Mouse (Mus musculus) forebrain, embryonic 13.5 days (tissue): ENCODE results near the gene Nelfe. TPM values are rescaled to one million over a fixed set of nuclear protein-coding genes. Genes with fewer than 3 reads are reported as not detected.
"Not testable (repeated sequence)": the region's sequence is repeated elsewhere in the genome, so short reads cannot be mapped to it uniquely, and the experiment has no call there.

Experiments used
- ATAC-seq: fragments of 200-750 bp; cut with Nextera tagmentation; 2 replicates; pipeline ENCODE4 v1.8.0; 2017
- H3K27ac ChIP-seq: fragments of 300-500 bp; sonication (generic); 2 replicates; pipeline ENCODE4 v1.5.1; 2015; ENCODE audit warnings: inconsistent platforms, mild to moderate bottlenecking, moderate library complexity
- H3K27me3 ChIP-seq: fragments of 300-500 bp; sonication (generic); 2 replicates; pipeline ENCODE4 v1.6.1; 2015; ENCODE audit warnings: mild to moderate bottlenecking, inconsistent platforms
- H3K36me3 ChIP-seq: fragments of 300-500 bp; sonication (generic); 2 replicates; pipeline ENCODE4 v1.6.1; 2015; ENCODE audit warnings: mild to moderate bottlenecking, inconsistent platforms; ENCODE audit not compliant: poor library complexity, severe bottlenecking
- H3K4me1 ChIP-seq: fragments of 300-500 bp; sonication (generic); 2 replicates; pipeline ENCODE4 v1.6.1; 2015; ENCODE audit warnings: inconsistent platforms
- H3K4me2 ChIP-seq: fragments of 300-500 bp; sonication (generic); 2 replicates; pipeline ENCODE4 v1.6.1; 2015; ENCODE audit warnings: inconsistent platforms, mild to moderate bottlenecking, moderate library complexity
- H3K4me3 ChIP-seq: fragments of 300-500 bp; sonication (generic); 2 replicates; pipeline ENCODE4 v1.5.1; 2015; ENCODE audit warnings: mild to moderate bottlenecking, inconsistent platforms
- H3K9ac ChIP-seq: fragments of 300-500 bp; sonication (generic); 2 replicates; pipeline ENCODE4 v1.6.1; 2015; ENCODE audit warnings: mild to moderate bottlenecking, inconsistent platforms
- H3K9me3 ChIP-seq: fragments of 300-500 bp; sonication (generic); replicated peaks from 2 replicates; pipeline ENCODE4 v1.6.1; 2016; ENCODE audit warnings: inconsistent platforms
- WGBS: fragments of 180-500 bp; shearing (Covaris S2); methylation state at CpG from one replicate; pipeline ENCODE4 v1.1.7; 2015; 5-methylcytosine and 5-hydroxymethylcytosine counted together
- microRNA-seq: library from miRNA; unstranded; fragments of <30 nt; microRNA quantifications from one replicate; pipeline ENCODE4, GENCODE M21; 2016
- polyA plus RNA-seq: library from polyadenylated mRNA; unstranded; fragments of >200 nt; fragmentation: Nextera tagmentation; extraction: Ambion mirVana; gene quantifications from 2 replicates; pipeline ENCODE4 v1.2.1, GENCODE M21; 2015

The Nelfe gene
- polyA plus RNA-seq, 1 experiment from 2014 or later, result 106 TPM

DNA sequence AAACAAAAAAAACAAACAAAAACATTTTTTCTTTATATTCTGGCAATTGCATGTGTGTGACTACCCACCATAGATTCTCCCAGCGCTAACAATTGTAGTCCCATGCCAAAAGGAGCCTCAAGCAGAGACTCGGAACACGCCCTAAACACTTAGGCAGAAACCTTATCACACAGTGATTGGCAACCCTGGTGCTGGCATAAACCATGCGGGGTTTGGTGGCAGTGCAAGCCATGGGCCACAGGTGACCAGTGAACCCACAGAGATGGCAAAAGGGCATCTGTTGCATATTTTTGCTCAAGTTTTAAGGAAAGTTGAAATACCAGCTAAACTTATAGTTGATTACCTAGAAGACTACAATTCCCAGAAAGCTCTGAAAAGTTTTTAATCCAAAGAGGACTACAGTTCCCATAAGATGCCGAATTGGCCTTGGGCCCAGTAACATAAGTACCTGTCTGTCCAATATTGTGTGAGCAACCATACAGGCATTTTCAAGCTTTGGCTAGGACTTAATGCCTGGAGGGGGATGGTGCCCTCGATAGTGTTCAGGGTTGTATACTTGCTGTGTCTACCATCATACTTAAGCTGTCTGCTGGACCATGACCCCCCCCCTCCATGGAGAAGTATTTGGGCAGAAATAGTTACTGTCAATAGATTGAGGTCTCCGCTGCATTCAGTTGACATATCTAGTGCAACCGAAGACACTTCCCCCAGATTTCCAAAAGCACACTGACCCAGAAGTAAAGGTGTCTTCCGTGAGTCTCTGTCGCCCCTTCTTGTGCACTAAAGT lies 47.4 kb downstream of the Nelfe start:
- Histone ChIP-seq H3K4me1 (peaks cover 57% of the 10 kb centered on the region), H3K4me2 (peak overlapping the region; percentile 82), H3K9me3 (no peaks in the 10 kb centered on the region), H3K27ac (peak overlapping the region; percentile 96), H3K4me3 (peak overlapping the region; percentile 96), H3K36me3 (peaks cover 27% of the 10 kb centered on the region), H3K27me3 (no peaks in the 10 kb centered on the region), H3K9ac (peak overlapping the region; percentile 99)
- no peak for ATAC-seq
- 14% methylated on average over 10 of the region's 10 CpGs for WGBS

DNA sequence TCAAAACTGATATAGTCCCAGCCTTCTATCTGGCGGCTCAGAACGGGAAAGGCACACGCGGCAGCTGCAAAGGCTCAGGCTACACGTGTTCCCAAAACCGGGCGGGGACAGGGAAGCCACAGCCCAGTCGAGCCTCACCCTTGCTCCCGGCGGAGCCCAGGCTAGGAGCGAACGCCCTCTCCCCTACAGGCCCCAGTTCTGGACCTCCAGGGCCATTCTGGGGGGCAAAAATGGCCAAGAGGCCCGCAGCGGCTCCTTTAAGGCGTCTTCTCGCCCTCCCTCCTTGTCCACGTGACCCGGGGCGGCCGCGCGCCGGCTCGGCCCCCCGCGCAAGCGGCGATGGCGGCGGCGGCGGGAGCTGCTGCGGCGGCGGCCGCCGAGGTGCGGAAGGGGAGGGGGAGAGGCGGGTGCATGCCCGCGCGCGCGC lies 48.0 kb downstream of the Nelfe start, which contains the start of the genes C2 and Ehmt2:
Gene C2, minus strand, starts transcription at position 106 of the 427 bp plus-strand sequence.
Gene Ehmt2, plus strand, starts transcription at position 310 of the 427 bp plus-strand sequence.
- WGBS, result 0% methylated on average over 27 of the region's 44 CpGs
- peaks cover 57% of the 10 kb centered on the region for H3K4me1 ChIP-seq
- H3K4me3 ChIP-seq, result peak within 1 kb of the TSS; percentile 96
- H3K9me3 ChIP-seq, result no peaks in the 10 kb centered on the region
- H3K4me2 ChIP-seq, result peak within 1 kb of the TSS; percentile 82
- H3K27me3 ChIP-seq, result no peaks in the 10 kb centered on the region
- H3K9ac ChIP-seq, result peak within 1 kb of the TSS; percentile 99
- H3K27ac ChIP-seq, result peak within 1 kb of the TSS; percentile 96
- peak; percentile 22 for ATAC-seq
- peaks cover 33% of the 10 kb centered on the region for H3K36me3 ChIP-seq

DNA sequence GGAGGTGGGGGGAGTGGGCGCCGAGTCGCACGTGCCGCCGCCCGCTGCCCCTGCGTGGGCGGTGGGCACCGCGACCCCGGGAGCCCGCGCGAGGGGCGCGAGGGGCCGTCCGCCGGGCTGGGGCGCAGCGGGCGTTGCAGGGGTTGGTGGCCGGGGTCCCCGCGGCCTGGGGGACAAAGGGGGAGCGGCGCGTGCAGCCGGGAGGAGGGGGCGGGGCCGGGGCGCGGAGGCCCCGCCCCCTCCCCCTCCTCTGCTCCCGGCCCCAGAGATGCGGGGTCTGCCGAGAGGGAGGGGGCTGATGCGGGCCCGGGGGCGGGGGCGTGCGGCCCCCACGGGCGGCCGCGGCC lies 48.5 kb downstream of the Nelfe start:
- H3K27ac ChIP-seq, result peak overlapping the region; percentile 96
- peaks cover 38% of the 10 kb centered on the region for H3K36me3 ChIP-seq
- H3K4me2 ChIP-seq, result peak overlapping the region; percentile 82
- no peaks in the 10 kb centered on the region for H3K27me3 ChIP-seq
- H3K9ac ChIP-seq, result peak overlapping the region; percentile 99
- no peaks in the 10 kb centered on the region for H3K9me3 ChIP-seq
- 0% methylated on average over 6 of the region's 47 CpGs for WGBS
- H3K4me1 ChIP-seq, result peaks cover 53% of the 10 kb centered on the region
- peak; percentile 22; the same call in 1 of the 2 replicates for ATAC-seq
- peak overlapping the region; percentile 96 for H3K4me3 ChIP-seq

DNA sequence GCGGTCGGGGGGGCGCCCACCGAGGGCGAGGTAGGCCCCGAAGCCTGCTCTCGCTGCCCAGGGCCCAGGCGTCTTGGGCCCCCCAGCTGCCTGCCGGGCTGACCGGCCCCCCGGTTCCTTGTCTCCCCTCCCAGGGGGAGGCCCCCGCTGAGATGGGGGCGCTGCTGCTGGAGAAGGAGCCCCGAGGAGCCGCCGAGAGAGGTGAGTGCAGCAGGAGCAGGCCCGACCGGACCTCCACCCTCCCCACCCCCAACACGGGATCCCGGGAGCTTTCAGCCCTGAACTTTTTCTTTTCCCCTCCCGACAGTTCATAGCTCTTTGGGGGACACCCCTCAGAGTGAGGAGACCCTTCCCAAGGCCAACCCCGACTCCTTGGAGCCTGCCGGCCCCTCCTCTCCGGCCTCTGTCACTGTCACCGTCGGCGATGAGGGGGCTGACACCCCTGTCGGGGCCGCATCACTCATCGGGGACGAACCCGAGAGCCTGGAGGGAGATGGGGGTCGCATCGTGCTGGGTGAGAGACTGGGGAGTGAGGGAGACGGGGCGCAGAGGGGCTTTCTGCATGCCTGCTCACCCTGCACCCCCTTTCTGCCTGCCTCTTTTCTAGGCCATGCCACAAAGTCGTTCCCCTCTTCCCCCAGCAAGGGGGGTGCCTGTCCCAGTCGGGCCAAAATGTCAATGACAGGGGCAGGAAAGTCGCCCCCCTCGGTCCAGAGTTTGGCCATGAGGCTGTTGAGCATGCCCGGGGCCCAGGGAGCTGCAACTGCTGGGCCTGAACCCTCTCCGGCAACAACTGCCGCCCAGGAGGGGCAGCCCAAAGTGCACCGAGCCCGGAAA lies 49.1 kb downstream of the Nelfe start:
- Histone ChIP-seq H3K9ac (peak overlapping the region; percentile 99), H3K4me1 (peaks cover 51% of the 10 kb centered on the region), H3K27me3 (no peaks in the 10 kb centered on the region), H3K27ac (peak overlapping the region; percentile 96), H3K36me3 (peaks cover 44% of the 10 kb centered on the region), H3K4me3 (peak overlapping the region; percentile 96), H3K4me2 (peak overlapping the region; percentile 82), H3K9me3 (no peaks in the 10 kb centered on the region)
- WGBS, result 1% methylated on average over 34 of the region's 45 CpGs
- ATAC-seq, result peak; percentile 3; the same call in 1 of the 2 replicates

DNA sequence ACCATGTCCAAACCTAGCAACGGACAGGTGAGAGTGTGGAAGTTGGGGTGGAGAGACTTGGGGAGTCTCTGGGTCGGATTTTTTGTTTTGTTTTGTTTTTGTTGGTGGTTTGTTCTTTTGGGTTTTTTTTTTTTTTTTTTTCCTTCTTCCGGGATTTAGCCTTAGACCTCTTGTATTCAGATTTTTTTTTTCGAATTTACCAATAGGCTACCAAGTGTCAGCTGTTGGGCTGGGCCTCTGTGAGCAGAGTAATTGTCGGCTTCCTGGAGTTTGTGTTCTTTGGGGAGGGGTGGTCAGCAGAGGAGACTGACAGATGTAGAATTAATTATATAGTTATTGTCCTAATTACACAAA lies 49.7 kb downstream of the Nelfe start:
- H3K4me1 ChIP-seq, result peaks cover 51% of the 10 kb centered on the region
- peaks cover 50% of the 10 kb centered on the region for H3K36me3 ChIP-seq
- ATAC-seq, result no peak
- WGBS, result 0% methylated on average over 5 of the region's 5 CpGs
- H3K27ac ChIP-seq, result peak overlapping the region; percentile 96
- H3K9me3 ChIP-seq, result no peaks in the 10 kb centered on the region
- peak overlapping the region; percentile 82 for H3K4me2 ChIP-seq
- no peaks in the 10 kb centered on the region for H3K27me3 ChIP-seq
- H3K4me3 ChIP-seq, result peak overlapping the region; percentile 96
- peak overlapping the region; percentile 99 for H3K9ac ChIP-seq

DNA sequence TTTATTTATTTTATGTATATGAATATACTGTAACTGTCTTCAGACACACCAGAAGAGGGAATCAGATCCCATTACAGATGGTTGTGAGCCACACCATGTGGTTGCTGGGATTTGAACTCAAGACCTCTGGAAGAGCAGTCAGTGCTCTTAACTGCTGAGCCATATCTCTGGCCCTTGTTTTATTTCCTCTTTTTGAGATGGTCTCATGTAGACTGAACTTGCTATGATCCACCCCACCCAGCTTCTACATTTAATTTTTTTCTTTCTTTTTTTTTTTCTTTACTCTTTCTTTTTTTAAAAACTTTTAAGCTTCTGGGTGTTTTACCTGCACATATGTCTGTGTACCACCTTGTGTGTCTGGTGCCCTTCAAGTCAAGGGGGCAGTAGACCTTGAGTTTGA lies 50.6 kb downstream of the Nelfe start:
- Histone ChIP-seq H3K4me3 (0 out of 2 replicates have a peak overlapping the region, but pooled peaks have one; percentile 96), H3K36me3 (peaks cover 55% of the 10 kb centered on the region), H3K4me2 (peak overlapping the region; percentile 82), H3K4me1 (peaks cover 41% of the 10 kb centered on the region)
- H3K9me3 ChIP-seq, H3K27ac ChIP-seq, H3K27me3 ChIP-seq, ATAC-seq, H3K9ac ChIP-seq: not testable (repeated sequence)

DNA sequence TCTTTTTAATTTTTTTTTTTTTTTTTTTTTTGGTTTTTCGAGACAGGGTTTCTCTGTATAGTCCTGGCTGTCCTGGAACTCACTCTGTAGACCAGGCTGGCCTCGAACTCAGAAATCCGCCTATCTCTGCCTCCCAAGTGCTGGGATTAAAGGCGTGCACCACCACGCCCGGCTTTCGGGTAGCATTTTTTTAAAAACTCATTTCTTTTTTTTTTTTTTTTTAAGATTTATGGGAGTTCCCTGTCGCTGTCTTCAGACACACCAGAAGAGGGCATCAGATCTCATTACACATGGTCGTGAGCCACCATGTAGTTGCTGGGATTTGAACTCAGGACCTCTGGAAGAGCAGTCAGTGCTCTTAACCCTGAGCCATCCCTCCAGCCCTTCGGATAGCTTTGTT lies 51.8 kb downstream of the Nelfe start:
- H3K9ac ChIP-seq, H3K27me3 ChIP-seq, H3K4me3 ChIP-seq, H3K9me3 ChIP-seq, H3K27ac ChIP-seq, H3K4me2 ChIP-seq, ATAC-seq: not testable (repeated sequence)
- WGBS, result 94% methylated on average over 9 of the region's 10 CpGs
- peaks cover 59% of the 10 kb centered on the region for H3K36me3 ChIP-seq
- peaks cover 30% of the 10 kb centered on the region for H3K4me1 ChIP-seq

DNA sequence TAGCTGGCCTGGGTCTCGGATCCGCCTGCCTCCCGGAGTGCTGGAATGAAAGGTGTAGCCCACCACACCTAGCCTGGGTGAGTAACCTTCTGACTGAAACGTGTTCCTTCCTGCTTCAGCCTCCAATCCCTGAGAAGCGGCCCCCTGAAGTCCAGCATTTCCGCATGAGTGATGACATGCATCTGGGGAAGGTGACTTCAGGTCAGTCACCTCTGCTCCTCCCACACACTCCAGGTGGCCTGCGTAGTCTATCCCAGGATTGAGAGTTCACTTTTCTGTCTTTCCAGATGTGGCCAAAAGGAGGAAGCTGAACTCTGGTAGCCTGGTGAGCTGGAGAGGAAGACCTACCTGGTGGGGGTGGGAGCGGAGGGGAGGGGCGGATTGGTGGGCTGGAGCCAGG lies 52.7 kb downstream of the Nelfe start:
- no peak overlapping the region for H3K4me3 ChIP-seq
- no peaks in the 10 kb centered on the region for H3K27me3 ChIP-seq
- no peak overlapping the region for H3K4me2 ChIP-seq
- no peaks in the 10 kb centered on the region for H3K9me3 ChIP-seq
- no peak for ATAC-seq
- WGBS, result 90% methylated on average over 9 of the region's 9 CpGs
- H3K9ac ChIP-seq, result no peak overlapping the region
- H3K4me1 ChIP-seq, result peaks cover 20% of the 10 kb centered on the region
- no peak overlapping the region for H3K27ac ChIP-seq
- peaks cover 68% of the 10 kb centered on the region for H3K36me3 ChIP-seq

Small RNAs within 50 kb of the gene (microRNA-seq; reads per million reads assigned to microRNA genes)
- gene Mir6970, result 1.9 reads per million
- 4.6 reads per million, percentile 13 among the genes with 10 or more reads in this experiment for gene Mir6971
- not detected for gene Mir6972

Other genes starting within 250 kb of the Nelfe start
- 302 TPM in 2 replicates for gene Rnf5, start 246.7 kb upstream of the Nelfe start, polyA plus RNA-seq
- 74.4 and 77.6 TPM in 2 replicates for gene Agpat1, start 246.1 kb upstream of the Nelfe start, polyA plus RNA-seq
- gene Egfl8, start 234.4 kb upstream of the Nelfe start, polyA plus RNA-seq, result 4.7 and 5.9 TPM in 2 replicates
- 15.9 and 19.7 TPM in 2 replicates for gene Ppt2, start 221.9 kb upstream of the Nelfe start, polyA plus RNA-seq
- gene Prrt1, start 220.9 kb upstream of the Nelfe start, polyA plus RNA-seq, result 2.8 and 6.0 TPM in 2 replicates
- 14.7 and 16.1 TPM in 2 replicates for gene Fkbpl, start 205.6 kb upstream of the Nelfe start, polyA plus RNA-seq
- gene Atf6b, start 203.2 kb upstream of the Nelfe start, polyA plus RNA-seq, result 95.9 and 105 TPM in 2 replicates
- 0.01 and 0.05 TPM in 2 replicates for gene Tnxb, start 179.9 kb upstream of the Nelfe start, polyA plus RNA-seq
- not detected in 2 replicates for gene C4b, start 106.5 kb upstream of the Nelfe start, polyA plus RNA-seq
- not detected in 2 replicates for gene Cyp21a1, start 45.8 kb upstream of the Nelfe start, polyA plus RNA-seq
- 36.6 and 40.0 TPM in 2 replicates for gene Stk19, start 13.4 kb upstream of the Nelfe start, polyA plus RNA-seq
- gene Dxo, start 13.4 kb upstream of the Nelfe start, polyA plus RNA-seq, result 68.6 and 75.7 TPM in 2 replicates
- 50.1 and 57.9 TPM in 2 replicates for gene Skiv2l, start 181 bp upstream of the Nelfe start, polyA plus RNA-seq
- gene Cfb, start 12.1 kb downstream of the Nelfe start, polyA plus RNA-seq, result 1.9 and 2.0 TPM in 2 replicates
- gene Zbtb12, start 29.1 kb downstream of the Nelfe start, polyA plus RNA-seq, result 7.8 and 9.7 TPM in 2 replicates
- gene Gm20547, start 31.7 kb downstream of the Nelfe start, polyA plus RNA-seq, result not detected in 2 replicates
- 0.74 and 1.4 TPM in 2 replicates for gene C2, start 47.9 kb downstream of the Nelfe start, polyA plus RNA-seq
- 97.9 and 107 TPM in 2 replicates for gene Ehmt2, start 48.1 kb downstream of the Nelfe start, polyA plus RNA-seq
- gene Slc44a4, start 64.1 kb downstream of the Nelfe start, polyA plus RNA-seq, result not detected in 2 replicates
- gene Neu1, start 80.9 kb downstream of the Nelfe start, polyA plus RNA-seq, result 18.0 and 18.7 TPM in 2 replicates
- 0.10 and 0.12 TPM in 2 replicates for gene Hspa1b, start 108.8 kb downstream of the Nelfe start, polyA plus RNA-seq
- not detected in 2 replicates for gene Gm20481, start 119.5 kb downstream of the Nelfe start, polyA plus RNA-seq
- 1.5 and 1.6 TPM in 2 replicates for gene Hspa1a, start 121.8 kb downstream of the Nelfe start, polyA plus RNA-seq
- 1.00 and 1.3 TPM in 2 replicates for gene Hspa1l, start 122.3 kb downstream of the Nelfe start, polyA plus RNA-seq
- gene Lsm2, start 131.5 kb downstream of the Nelfe start, polyA plus RNA-seq, result 203 and 213 TPM in 2 replicates
- 88.4 and 104 TPM in 2 replicates for gene Vars, start 150.6 kb downstream of the Nelfe start, polyA plus RNA-seq
- gene Vwa7, start 166.2 kb downstream of the Nelfe start, polyA plus RNA-seq, result 0.18 and 0.20 TPM in 2 replicates
- gene Sapcd1, start 177.6 kb downstream of the Nelfe start, polyA plus RNA-seq, result 7.2 and 7.8 TPM in 2 replicates
- gene Msh5, start 196.4 kb downstream of the Nelfe start, polyA plus RNA-seq, result 4.5 and 5.9 TPM in 2 replicates
- 141 and 147 TPM in 2 replicates for gene Clic1, start 199.6 kb downstream of the Nelfe start, polyA plus RNA-seq
- 543 and 566 TPM in 2 replicates for gene Ddah2, start 208.6 kb downstream of the Nelfe start, polyA plus RNA-seq
- gene Ly6g6c, start 215.0 kb downstream of the Nelfe start, polyA plus RNA-seq, result not detected in 2 replicates
- gene Mpig6b, start 215.8 kb downstream of the Nelfe start, polyA plus RNA-seq, result 0.29 and 0.56 TPM in 2 replicates
- gene Ly6g6e, start 226.5 kb downstream of the Nelfe start, polyA plus RNA-seq, result 1.7 and 2.3 TPM in 2 replicates
- 0.58 and 0.81 TPM in 2 replicates for gene Ly6g6d, start 227.7 kb downstream of the Nelfe start, polyA plus RNA-seq
- gene Ly6g6f, start 235.2 kb downstream of the Nelfe start, polyA plus RNA-seq, result 0.25 TPM in 1 of 2 replicates, not detected in the other
- gene Abhd16a, start 238.9 kb downstream of the Nelfe start, polyA plus RNA-seq, result 74.9 and 77.6 TPM in 2 replicates